Mouse (Mus musculus) frontal cortex, postnatal 36 days (tissue): ENCODE results near the gene Kcnq1.

Experiments used
- DNase-seq, 2 experiments: peaks; one replicate each; pipeline ENCODE4 v3.0.0; 2022; ENCODE audit warnings: low spot score in 2 of 2

Kcnq1 gene

DNA sequence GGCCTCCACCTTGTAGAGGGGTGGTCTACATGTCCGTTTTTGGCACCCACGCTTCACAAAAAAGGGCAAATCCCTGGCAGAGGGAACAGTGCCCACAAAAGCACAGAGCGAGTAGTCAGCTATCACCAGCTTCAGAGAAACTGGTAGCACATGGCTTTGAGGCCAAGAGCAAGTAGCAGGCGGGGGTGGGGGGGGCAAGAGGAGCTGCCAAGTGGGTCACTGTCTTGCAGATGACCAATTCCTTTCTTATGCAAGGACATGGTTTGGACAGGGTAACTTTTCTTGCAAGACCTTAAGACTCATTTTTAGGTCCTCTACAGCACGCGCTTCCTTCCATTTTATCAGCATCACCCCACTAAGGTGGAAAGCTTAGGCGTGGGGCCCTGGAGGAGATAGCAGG lies 205.3 kb downstream of the Kcnq1 start:
- DNase-seq = no peak

DNA sequence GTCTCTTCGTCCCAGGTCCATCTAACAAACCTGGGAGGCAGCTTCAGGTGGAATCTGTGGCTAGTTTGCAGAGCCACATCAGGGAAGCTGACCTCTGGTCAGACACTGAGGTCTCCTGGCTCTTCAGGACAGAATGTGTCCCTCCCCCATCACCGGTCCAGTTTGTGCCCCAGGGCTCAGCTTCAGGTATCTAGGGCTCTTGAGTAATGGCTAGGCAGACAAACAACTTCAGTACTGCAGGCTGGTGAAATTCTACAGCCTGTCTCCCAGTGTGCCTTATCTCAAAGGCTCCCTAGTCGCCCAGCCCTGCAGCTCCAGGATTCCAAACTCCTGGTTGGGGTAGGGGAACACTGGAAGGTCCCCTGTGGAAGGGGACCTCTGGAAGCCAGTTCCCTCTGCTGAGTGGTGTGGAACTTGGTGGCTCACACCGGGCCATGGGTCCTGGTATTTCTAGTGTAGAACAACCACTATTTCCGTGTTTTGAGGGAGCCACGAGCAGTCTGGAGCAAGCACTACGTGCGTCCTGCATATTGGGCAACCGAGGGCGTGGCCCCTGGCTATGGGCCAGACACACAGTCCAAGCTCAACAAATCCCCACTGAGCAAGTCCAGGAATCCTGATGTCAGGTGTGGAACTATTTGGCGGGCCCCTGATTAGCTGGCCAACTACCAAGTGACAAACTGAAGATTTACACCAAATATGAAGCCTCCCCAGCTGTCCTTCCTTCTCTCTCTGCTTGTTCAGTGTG lies 207.6 kb downstream of the Kcnq1 start:
- no peak for DNase-seq

DNA sequence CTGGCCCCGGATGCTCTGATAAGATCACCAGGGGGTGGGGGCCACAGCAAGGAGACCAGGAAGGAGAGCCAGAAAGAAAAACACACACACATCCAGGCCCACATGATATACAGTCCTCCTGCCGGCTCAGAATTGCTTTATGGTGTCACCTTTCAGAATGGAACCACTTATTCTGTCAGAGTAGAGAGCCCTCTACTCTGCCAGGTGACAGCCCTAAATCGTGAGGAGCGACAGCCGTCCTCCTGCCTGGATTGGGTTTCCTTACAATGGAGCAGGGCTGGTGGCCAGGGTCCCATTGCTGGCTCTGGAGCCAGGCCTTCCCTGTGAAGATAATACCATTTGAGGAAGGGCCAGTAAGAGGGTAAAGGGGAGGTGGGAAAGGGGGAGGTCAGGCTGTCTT lies 212.3 kb downstream of the Kcnq1 start:
- no peak for DNase-seq

DNA sequence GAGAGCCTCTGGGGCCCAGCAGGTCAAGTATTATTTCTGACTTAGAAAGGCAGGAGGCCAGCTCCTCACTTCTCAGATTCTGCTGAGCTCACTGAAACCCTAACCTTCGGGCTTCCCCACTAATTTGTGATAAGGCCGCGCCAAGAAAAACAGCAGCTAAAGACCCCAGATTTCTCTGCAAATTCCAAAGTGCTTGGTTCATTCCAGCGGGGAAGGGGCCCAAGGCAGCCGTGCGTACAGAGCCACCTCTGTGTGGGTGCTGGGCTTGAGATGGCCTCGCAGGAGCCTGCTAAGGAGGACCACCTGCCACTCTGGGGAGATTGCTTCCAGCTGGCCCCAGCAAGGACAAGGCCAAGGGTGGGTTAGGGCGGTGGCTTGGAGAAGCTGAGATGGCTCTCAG lies 214.2 kb downstream of the Kcnq1 start:
- DNase-seq = no peak

DNA sequence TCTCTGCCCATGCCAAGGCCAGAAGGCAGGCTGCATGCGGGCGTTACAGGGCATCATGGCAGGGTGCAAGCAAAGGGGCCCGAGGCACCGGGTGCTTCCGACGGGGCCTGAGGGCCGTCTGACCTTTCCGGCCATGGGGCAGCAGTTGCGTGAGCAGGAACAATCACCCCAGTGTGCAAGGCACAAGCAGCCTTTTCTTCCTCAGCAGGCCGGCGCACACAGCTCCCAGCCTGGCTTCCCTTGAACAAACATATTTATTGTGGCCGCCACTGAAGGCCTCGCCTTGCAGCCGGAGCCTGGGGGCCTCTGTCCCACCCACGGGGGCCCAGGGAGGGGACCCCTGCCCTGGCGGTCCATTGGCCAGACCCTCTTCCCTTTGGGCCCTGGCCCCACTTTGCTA lies 218.9 kb downstream of the Kcnq1 start:
- no peak for DNase-seq

DNA sequence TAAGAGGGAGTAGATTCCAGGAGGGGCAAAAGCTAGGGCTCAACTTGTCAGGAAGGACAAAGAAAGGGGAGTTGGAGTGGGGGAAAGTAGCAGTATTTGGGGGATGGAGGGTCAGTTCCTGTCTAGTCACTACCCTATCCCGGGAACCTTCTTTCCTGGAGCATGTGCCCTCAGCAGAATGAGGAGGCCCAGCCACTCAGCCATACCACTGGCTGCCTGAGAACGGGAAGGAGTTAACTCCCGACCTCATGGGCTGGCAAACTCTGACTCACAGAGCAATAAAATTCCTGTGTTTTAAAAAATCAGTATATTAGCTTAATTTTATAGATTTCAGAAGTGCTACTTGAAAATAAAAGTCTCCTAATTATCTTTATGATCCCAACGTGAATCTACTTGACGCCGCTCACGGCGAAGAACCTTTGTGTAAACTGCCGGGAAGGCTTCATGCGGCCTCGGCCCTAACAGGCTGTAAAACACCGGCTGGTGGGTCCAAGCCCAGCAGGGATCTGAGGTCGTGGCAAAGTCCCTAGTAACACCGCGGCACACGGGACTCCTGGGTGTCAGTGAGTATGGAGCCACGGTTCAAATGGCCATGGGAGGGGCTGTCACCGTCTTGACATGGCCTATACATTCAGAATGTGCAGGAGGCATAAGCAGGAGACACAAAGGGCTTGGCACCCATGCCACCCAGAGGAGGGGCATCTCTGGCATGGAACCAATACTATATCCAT lies 222.2 kb downstream of the Kcnq1 start:
- DNase-seq = no peak

DNA sequence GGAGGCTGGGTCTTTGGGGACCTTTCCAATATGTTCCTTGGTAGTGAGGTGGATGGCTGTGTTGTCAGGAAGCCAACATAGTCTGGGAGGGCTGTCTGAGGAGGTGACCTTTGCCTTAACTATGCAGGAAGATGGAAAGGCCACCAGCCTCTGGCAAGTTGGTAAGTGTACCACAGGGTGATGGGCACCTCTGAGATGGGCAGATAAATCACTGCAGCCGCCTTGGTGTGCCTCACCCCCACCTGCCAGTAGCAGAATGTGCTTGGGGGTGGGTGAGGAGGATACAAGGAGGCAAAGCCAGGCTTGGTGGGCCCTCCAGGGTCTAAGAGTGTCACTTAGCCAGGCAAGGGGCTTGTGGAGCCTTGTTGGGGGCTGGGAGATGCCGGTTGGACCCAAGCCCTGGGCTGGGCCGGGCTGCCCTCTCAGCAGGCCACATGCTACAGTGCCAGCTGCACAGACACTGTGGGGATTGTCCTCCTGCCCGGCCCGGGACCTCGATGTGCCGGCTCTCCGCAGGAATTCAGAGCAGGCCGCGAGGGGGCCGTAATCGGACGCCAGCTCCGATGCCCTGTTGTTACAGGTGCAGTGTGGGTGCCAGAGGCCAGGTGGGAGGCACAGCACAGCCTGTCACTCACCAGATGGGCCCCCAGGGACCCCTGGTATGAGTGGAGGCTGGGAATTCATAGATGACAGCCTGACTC lies 223.1 kb downstream of the Kcnq1 start:
- peak in 1 of 2 experiments; percentile 8 for DNase-seq

DNA sequence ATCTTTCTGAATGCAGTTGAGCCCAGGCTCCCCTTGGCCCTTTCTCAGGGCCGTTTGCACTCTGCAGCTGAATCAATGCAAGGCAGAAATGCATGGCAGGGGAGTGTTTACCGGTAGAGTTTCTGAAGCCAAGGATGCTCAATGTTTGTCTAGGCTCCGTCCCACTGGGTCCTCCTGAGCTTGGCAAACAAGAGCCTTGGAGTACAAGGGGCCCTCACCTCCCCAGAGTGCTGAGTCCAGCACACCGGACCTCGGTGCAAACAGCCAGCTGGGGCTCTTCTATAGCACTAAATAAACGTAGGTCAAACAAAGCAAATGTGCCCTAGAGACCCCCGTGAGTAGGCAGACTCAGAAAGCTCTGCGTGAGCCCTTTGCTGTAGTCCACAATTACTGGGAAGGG lies 226.9 kb downstream of the Kcnq1 start:
- no peak for DNase-seq

DNA sequence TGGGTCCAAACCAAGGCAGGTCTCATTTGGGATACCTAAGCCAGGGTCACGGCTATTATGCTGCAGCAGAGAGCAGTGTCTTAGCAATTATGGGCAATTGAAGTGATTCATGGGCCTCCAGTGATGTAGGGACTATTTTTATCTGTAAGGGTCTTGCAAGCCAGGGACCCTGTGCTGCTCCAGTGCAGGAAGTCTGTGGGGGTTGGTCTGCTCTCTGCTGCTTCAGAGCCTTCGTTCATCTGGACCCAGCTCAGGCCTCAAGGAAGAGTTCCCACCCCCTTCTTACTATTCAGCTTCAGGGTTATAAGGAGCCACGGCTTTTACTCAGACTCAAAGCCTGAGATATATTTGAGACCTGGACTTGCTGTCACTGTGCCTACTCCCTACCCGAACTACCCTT lies 227.4 kb downstream of the Kcnq1 start:
- DNase-seq = no peak

DNA sequence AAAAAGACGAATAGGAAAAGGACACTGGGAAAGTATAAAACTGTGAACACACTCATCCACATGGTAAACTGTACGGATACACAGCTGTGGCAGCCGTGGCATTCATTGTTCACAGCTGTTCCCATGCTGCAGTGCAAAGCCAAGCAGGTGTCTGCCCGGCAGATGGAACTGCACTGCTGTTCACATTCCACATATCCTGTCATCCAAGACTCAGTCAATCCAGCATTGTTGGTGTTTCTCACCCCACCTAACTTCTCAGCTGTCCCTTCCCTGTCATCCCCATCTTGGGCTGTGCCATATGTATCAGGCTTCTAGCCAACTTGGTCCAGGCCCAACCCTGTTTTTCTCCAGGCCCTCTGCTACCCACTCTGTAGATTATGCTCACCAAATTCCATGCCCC lies 232.5 kb downstream of the Kcnq1 start:
- DNase-seq = no peak

DNA sequence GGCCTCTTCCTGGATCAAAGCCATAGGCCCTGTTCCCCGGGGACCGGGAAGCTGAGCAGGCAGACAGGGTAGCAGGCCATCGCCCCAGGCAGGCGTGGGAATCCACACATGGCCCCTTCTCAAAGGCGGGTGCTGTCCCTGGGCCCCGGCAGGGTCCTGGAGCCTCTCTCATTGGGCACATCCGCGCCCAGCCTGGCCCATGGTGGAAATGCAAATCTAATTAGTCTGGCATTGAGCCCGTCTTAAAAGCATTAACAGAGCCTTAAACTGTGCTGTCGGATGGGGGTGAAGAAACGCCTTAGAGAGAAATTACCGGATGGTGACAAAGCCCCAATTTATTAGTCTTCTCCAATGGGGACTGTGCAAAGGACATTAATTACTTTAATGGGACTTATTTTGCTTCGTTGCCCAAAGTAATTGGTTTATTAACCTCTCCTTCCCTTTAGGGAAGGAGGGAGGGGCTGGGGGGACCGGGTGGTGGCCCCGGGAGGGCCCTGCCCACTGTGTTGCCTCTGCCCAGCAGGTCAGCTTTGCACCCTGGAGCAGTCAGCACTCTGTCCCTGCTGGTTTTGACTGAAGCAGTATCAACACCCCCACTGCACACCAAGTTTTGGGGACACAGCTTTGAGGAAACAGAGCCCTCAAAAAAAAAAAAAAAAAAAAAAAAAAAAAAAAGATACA lies 234.6 kb downstream of the Kcnq1 start:
- DNase-seq = peak in 1 of 2 experiments; percentile 27

DNA sequence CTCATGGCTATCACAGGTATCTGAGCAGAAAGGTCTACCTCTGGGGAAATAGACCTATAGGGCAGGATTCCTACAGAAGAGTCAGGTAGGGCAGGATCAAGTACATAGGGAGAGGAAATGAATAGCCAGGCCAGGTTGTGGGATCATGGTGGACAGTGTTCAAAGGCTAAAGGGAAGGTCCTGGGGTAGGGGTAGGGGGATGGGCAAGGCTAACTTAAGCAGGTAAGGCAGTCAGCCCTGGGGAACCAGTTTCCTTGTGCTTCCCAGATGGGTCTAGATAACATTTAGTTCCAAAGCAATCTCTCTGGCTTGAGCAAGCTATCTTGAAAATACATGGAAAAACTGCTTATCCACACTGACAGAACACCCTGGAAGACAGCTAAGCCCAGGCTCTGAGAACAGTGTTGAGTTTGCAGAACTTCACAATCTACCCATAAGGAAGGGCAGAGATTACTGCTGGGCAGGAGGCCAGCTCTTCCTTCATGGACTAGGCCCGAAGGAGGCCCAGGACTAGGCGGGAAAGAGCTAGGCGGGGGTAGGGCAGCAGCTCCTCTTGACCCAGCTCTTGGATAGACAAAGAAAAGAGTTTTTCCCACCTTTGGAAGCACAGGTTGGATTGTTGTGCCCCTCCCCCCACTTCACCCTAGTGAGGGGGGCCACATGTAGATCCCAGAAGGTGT lies 235.3 kb downstream of the Kcnq1 start:
- no peak for DNase-seq

DNA sequence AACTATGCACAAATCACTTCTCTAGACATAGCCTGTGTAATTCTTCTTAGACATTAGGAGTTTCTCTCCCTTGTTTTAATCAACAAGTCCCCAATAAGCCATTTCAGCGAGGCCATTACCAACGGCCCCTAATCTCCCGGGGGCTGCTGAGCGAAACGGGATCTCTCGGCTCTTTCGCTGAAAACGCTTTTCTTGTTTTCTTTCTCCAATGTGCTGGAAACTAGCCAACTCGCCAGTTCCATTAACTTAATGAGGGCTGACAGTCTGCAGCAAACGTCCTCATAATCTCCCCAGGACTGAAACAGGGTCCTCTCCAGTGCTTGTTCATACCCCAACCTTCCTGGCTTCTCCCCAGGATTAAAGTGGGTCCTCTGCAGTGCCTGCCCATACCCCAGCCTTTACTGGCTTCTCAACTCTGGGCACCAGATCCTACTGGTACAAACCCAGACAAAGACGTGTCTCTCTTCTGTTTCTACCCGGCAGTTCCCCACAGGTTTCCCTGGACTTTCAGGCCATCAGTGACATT lies 237.7 kb downstream of the Kcnq1 start:
- no peak for DNase-seq

DNA sequence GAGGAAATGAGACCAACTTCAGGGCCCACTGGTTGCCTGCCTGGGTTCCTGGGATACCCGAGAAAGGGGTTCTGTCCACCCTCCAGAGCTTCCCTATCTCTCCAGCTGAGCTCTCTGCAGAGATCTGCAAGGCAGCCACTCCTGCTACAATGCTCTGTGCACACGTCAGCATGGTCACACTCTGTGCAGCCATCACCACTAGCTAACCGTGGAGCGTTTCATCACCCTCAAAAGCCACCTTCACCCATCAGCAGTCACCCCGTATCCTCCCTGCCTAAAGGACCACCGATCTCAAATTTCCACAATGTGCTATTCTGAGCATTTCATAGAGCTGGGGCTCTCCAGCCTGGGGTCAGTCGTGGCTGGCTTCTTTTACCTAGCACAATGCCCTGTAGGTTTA lies 243.1 kb downstream of the Kcnq1 start:
- DNase-seq = no peak

DNA sequence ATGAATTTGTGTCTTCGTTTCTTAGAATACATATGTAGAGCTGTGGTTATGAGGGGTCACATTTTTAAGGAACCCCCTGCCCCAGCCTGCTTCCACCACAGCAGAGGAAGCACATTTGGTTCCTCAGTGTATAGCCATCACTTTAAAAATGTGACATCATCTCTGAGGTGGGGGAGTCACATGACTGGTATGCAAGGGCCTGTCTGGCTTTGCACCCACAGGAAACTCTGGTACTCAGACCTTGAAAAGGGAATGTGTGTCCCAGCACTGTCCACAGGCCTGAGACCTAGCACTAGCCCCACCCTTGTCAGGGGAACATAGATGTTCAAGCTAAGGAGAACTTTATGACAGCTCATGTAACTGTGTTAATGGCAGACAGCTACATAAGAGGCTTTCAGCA lies 243.7 kb downstream of the Kcnq1 start:
- no peak for DNase-seq

DNA sequence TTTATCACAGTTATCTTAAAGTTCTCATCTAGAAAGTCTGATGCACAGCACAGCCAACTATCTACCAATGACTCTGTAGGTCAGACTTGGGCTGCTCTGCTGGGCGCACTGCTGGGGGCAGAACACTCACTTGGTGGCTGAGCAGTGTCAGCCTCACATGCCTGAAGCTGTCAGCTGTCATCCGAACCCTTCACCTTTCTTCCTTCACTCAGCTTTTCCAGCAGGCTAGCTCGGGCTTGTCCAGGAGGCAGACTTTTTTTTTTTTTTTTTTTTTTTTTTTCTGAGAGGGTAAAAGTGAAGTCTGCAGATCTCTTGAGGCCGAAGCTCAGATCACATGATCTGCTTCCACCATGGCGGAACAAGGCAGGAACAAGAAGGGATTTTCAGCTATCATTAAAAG lies 249.7 kb downstream of the Kcnq1 start:
- no peak for DNase-seq

DNA sequence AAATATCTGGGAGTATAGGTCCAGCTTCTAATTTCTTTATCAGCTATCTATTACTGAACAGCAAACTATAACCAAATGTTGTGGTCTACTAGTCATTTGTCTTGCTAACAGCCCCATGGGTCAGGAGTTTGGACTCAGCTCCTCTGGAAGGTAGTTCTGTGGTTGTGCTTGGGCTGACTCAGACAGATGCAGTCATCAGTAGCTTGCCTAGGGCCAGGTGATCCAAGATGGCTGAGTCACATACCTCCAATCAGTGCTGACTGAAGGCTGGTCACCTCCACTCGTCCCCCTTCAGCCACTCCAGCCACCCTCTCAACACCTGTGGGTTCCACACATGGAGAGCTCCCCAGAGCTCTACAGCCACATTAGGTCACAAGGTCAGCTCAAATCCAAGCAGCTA lies 250.9 kb downstream of the Kcnq1 start:
- no peak for DNase-seq

DNA sequence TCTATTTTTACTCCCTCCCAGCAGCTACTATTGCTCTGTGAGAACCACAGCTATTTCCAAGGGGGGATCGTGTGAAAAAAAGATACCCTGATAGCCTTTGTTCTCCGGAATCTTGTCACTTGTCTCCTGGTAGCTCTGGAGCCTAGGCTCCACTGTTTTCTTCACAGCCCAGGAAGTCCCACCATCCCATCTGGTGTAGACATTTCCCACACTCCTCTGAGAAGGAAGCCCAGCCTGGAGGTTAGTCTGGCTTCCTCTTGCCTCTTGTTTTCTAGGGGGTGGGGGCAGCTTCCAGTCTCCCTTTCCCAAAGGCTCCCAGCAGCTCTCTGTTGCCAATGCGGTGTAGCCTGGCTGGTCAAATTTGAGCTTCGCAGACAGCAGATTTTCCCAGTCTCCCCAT lies 251.7 kb downstream of the Kcnq1 start:
- DNase-seq = no peak

DNA sequence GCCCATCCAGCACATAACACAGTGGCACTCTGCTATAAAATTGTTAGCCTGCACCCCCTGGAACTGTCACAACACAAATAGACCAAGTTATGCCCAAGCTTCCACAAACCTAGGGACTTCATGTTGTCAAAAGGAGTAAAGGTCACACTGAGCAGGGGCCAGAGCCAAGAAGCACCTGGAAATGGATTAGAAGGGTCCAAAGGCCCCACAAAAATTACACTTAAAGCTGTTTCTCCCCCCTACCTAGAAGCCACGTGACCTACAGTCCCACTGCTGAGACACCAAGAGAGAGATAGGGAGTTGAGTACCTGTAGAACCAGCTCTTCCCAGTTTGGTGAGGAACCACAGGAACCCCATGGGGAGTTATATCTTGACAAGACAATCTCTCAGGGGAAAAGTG lies 253.6 kb downstream of the Kcnq1 start:
- no peak for DNase-seq

DNA sequence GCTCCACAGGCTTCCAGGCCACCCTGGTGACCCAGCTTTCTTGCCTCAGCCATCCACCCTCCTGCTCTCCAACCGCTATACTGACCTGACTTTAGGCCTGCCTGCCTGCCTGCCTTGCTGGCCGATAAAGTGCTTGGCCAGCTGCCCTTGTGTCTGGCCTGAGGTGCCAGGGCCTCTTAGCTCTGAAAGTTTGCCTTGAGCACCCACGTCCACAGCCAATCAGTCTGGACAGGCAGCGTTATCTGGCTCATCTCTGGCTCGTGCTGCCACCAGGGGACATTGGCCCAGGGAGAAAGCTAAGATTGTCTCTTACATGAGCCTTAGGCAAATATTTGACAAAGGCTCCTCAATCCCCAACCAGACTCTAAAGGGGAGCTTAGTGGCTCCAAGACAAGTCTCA lies 254.6 kb downstream of the Kcnq1 start:
- DNase-seq = no peak

DNA sequence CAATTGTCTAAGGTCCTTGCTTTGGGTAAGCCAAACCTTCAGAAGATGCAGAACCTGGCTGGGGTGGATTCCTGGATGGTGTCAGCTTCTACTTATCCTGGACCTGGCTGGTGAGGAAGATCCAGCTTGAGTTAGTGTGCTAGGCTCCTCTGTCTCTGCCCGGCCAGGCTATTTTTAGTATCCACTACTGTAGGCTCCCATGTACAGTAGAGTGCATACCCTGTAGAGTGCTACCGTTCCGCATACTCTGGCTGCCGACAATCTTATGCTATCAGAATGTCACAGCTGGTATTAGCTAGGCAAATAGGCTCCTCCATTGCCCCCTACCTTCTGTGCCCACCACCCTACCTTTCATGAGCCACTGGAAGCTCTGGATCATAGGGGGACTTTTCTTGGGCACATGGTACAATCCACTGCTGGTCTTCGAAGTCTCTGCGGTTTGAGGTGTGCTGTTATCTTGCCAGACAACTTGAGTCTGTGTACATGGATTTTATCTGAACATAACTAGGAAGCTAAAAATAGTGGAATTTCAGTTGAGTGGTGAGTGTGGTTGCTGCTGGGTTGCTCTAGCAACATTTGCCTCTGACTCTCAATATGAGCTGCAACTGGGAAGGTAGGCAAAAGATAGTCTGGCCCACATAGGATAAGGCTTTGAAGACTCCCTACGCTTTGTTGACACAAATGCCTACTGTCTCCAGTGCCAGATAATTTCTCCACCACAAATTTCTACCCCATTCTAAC lies 258.1 kb downstream of the Kcnq1 start:
- DNase-seq = peak in 1 of 2 experiments; percentile 22
